Mouse (Mus musculus): ENCODE results near the gene Npr1. TPM values are rescaled to one million over a fixed set of nuclear protein-coding genes. Genes with fewer than 3 reads are reported as not detected.

The Npr1 gene
- total RNA-seq (2023), result 1.6 TPM

GRCm38 (mm10) chr3:90465686-90466310 is at the start of gene Npr1:
TSS of gene Npr1 (minus strand) at chr3:90465866.

DNA sequence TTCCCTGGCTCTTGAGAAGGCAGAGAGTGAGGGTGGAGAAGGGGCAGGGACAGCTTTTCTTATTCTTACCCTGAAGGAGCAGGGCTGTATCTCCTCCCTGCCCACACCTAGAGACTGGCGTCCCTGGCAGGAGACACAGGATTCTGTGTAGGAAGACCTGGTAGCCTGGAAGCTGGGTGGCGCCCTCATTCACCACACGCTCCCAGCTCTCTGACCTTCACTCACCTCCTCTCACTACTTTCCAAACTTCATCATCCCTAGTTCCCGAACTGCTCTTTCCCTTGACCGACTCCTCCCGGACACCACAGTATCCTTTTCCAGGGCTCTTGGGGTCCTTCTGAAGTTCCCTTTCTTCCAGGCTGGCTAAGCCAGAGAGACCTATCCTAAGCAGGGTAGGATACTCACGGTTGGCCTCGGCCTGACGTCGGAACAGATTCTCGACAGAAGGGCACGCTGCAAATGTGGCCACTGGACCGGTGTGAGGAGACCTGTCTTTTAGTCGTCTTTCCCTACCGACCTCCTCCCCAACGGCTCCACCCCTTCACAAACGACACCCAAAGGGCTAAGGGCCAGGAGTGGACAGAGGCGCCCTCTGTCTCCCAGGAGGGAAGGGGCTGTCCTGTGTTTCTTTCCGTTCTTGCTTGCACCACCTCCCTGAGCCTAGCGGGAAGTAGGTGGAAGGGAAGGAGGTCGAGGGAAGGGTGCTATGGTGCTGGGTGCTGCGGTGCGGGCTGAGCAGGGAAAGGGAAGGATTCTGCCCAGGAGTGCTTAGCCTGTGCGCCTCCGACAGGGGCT is 48.3 kb upstream of the Npr1 start, which contains the start of the genes S100a1 and S100a13:
Gene S100a1 (minus strand): TSS at position 597 of the 795 bp plus-strand sequence.
Gene S100a13 (plus strand): TSS at position 640 of the 795 bp plus-strand sequence.

DNA sequence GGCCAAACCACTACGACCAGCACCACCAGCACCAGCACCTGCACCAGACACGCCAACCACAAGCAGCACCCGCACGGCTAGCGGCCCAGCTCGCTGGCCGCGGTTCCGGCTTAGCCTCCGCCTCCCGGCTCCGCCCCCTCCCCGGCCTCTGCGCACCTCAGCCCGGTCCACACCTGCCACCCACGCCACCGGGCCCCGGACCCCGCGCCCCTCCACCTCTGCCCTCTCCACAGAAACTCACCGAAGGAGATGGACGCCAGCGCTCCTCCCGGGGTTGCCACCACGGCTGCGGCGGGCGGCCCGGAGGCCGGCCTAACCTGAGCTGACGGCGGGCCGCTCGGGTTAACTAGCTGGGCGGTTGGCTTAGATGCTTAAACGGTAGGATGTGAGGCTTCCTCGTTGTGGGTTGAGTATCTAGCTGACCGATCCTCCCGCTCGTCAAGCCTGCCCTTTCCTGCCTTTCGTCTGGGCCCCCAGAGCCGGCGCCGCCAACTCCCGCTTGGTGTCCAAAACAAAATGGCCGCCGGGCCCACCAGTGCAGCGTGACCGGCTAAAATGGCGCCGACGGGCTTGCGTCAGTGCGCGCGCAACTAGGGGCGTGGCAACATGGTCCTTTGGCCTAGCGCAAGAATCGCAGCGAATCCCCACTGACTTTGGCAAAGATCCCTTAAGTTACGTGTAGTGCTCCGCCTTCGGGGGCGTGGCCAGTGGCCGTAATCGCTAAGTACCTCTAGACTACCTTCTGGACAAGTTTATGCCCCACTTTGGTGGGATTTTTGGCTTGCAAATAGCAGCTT is 43.5 kb upstream of the Npr1 start, which contains the start of gene Chtop:
Gene Chtop (minus strand): TSS at position 549 of the 797 bp plus-strand sequence.

GRCm38 (mm10) chr3:90490696-90491256 is 25.1 kb upstream of the Npr1 start, which contains the start of gene Snapin:
TSS of gene Snapin (minus strand) at chr3:90491033.

DNA sequence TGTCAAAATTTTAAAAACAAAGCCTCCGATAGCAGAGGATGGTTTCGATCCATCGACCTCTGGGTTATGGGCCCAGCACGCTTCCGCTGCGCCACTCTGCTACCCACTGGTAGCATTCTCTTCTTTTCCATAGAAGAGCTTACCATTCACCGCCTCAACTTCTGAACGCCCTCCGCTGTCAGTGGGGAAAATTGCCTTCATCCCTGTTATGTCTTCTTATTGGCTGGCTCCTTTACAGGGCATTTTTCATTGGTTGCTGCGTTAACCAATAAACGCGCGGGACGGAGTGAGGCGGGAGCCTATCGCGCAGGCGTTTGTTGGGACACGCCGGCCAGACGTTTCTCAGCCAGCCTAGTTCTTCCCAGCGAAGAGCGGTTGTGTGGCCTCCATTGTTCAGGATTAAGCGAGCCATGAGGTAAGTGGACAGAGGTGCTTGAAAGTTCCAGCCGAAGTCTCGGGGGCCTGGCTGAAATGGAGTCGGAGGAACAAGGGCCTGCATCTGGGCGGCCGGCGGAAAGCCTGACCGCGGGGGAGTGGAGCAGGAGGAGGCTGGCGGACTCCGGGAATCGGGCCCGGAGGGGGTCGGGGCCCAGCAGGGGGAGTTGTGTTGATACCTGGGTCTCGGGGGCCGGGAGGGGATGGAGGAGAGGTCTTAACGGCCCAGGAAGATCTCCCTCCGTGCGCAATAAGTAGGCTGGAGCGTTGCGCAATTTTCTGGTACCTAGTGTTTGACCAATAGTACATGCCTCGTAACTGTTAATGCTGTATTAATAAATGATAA is 10.4 kb upstream of the Npr1 start, which contains the start of gene Ilf2:
Gene Ilf2 (plus strand): TSS at position 296 of the 781 bp plus-strand sequence.

GRCm38 (mm10) chr3:90433381-90434020 is 32.2 kb downstream of the Npr1 start, which contains the start of gene Ints3:
TSS of gene Ints3 (minus strand) at chr3:90433622.

Other genes starting within 250 kb of the Npr1 start
- 75.2 TPM for gene Jtb, start 234.3 kb downstream of the Npr1 start, total RNA-seq (2023)
- not detected for gene Creb3l4, start 222.4 kb downstream of the Npr1 start, total RNA-seq (2023)
- gene Slc39a1, start 217.7 kb downstream of the Npr1 start, total RNA-seq (2023), result 22.3 TPM
- 123 TPM for gene Crtc2, start 211.7 kb downstream of the Npr1 start, total RNA-seq (2023)
- gene Dennd4b, start 200.7 kb downstream of the Npr1 start, total RNA-seq (2023), result 67.2 TPM
- 122 TPM for gene Gatad2b, start 172.7 kb downstream of the Npr1 start, total RNA-seq (2023)
- gene Slc27a3, start 75.9 kb downstream of the Npr1 start, total RNA-seq (2023), result 1.3 TPM
- 52.6 TPM for gene Ints3, start 32.2 kb downstream of the Npr1 start, total RNA-seq (2023)
- gene Ilf2, start 10.3 kb upstream of the Npr1 start, total RNA-seq (2023), result 84.0 TPM
- gene Snapin, start 25.2 kb upstream of the Npr1 start, total RNA-seq (2023), result 42.1 TPM
- 211 TPM for gene Chtop, start 43.6 kb upstream of the Npr1 start, total RNA-seq (2023)
- 2.2 TPM for gene S100a1, start 48.5 kb upstream of the Npr1 start, total RNA-seq (2023)
- 37.8 TPM for gene S100a13, start 48.6 kb upstream of the Npr1 start, total RNA-seq (2023)
- 1.2 TPM for gene S100a14, start 61.0 kb upstream of the Npr1 start, total RNA-seq (2023)
- gene S100a16, start 71.4 kb upstream of the Npr1 start, total RNA-seq (2023), result 0.71 TPM
- not detected for gene S100a3, start 94.7 kb upstream of the Npr1 start, total RNA-seq (2023)
- not detected for gene S100a2, start 124.4 kb upstream of the Npr1 start, total RNA-seq (2023)
- gene Gm42674, start 136.0 kb upstream of the Npr1 start, total RNA-seq (2023), result not detected
- 16.8 TPM for gene S100a4, start 137.9 kb upstream of the Npr1 start, total RNA-seq (2023)
- gene S100a5, start 142.7 kb upstream of the Npr1 start, total RNA-seq (2023), result not detected
- 14.4 TPM for gene S100a6, start 147.0 kb upstream of the Npr1 start, total RNA-seq (2023)
- gene S100a7a, start 188.2 kb upstream of the Npr1 start, total RNA-seq (2023), result not detected
- gene S100a8, start 203.1 kb upstream of the Npr1 start, total RNA-seq (2023), result 19.6 TPM
- gene S100a9, start 229.9 kb upstream of the Npr1 start, total RNA-seq (2023), result 18.9 TPM

Measured in CD4-positive naive resting alpha-beta T cell, adult 57 days (primary cell).